Mouse (Mus musculus) adipose tissue, adult 10 weeks (tissue): ENCODE results near the gene Fbxw28. TPM values are rescaled to one million over a fixed set of nuclear protein-coding genes. Genes with fewer than 3 reads are reported as not detected.

Source experiments
- polyA plus RNA-seq: library from polyadenylated mRNA; stranded (reverse); fragments of 350-450 nt; fragmentation: Illumina TruSeq; extraction: RNeasy Lipid Tissue Mini Kit (QIAGEN cat#74804); gene quantifications from one replicate; pipeline ENCODE4 v1.2.3, GENCODE M21; 2014; ENCODE audit warnings: low read depth, low replicate concordance

Fbxw28 gene
- not detected for polyA plus RNA-seq

DNA sequence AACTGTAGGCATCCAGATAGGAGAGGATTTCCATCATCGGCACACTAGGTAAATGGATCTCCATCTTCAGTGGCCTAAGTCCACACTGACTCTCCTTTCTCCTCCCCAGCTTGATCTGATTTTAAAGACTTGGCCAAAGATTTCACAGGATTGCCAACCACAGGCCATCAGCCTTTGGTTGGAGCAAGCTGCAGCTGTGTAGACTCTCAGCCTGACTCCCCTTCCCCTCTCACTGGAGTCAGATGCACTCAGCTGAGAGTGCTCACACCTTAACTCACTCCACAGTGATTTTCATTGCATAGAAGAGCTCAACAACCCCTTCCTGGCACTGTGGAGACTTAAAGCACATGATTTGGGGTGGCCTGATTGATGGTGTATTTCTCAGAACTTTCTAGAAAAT lies at the start of gene Fbxw28:
Fbxw28 (minus strand) TSS at position 101 of the 400 bp plus-strand sequence.

GRCm38 (mm10) chr9:109287576-109287975 lies 51.9 kb downstream of the Fbxw28 start, which contains the start of gene Fbxw14:
Gene Fbxw14 (minus strand): TSS chr9:109287676.

Other genes starting within 250 kb of the Fbxw28 start
- gene Plxnb1, start 244.3 kb downstream of the Fbxw28 start, polyA plus RNA-seq = 10.7 TPM
- not detected for gene Fbxw21, start 177.6 kb downstream of the Fbxw28 start, polyA plus RNA-seq
- gene Fbxw13, start 143.7 kb downstream of the Fbxw28 start, polyA plus RNA-seq = not detected
- not detected for gene Fbxw20, start 104.9 kb downstream of the Fbxw28 start, polyA plus RNA-seq
- gene Fbxw14, start 52.0 kb downstream of the Fbxw28 start, polyA plus RNA-seq = not detected
- gene Fbxw22, start 64.6 kb upstream of the Fbxw28 start, polyA plus RNA-seq = not detected
- not detected for gene Fbxw16, start 109.5 kb upstream of the Fbxw28 start, polyA plus RNA-seq
- gene Fbxw19, start 156.2 kb upstream of the Fbxw28 start, polyA plus RNA-seq = not detected
- 0.41 TPM for gene Fbxw15, start 228.6 kb upstream of the Fbxw28 start, polyA plus RNA-seq